Mouse (Mus musculus): Measurements from ENCODE around the gene Pdf. TPM values are rescaled to one million over a fixed set of nuclear protein-coding genes. Genes with fewer than 3 reads are reported as not detected.
A peak's percentile ranks its signal among the peaks of the same experiment; 100 is the strongest.
"Not testable (repeated sequence)": the region's sequence is repeated elsewhere in the genome, so short reads cannot be mapped to it uniquely, and the experiment has no call there.

The Pdf gene
- polyA plus RNA-seq, 1 experiment from 2014 or later: 39.9 TPM

DNA sequence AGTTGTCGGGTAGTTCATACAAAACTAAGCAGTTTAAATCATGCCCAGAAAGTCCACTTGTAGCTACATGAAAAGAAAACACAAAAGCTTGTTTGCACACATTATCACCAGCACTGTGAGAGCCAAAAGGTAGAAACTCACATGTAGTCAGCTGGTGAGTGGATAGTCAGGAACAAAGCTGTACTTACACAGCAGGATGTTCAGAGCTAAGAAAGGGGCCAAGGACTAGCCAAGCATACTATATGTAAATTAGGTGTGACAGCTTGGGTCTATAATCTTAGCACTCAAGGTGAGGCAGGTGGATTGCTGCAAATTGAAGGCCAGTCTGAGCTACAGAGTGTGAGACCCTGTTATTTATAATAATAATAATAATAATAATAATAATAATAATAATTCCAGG, 14.2 kb upstream of the Pdf start:
- Histone ChIP-seq H3K4me2 (no peak overlapping the region), H3K27ac (no peak overlapping the region), H3K9me3 (no peaks in the 10 kb centered on the region), H3K27me3 (no peaks in the 10 kb centered on the region), H3K4me3 (replicated peaks) (no peak overlapping the region), H3K36me3 (replicated peaks) (peaks cover 21% of the 10 kb centered on the region), H3K4me1 (peaks cover 7% of the 10 kb centered on the region), H3K9ac (no peak overlapping the region)
- no peak for ATAC-seq (ENCODE audit: low FRiP score)
- WGBS: 87% methylated on average over 1 of the region's 1 CpGs

DNA sequence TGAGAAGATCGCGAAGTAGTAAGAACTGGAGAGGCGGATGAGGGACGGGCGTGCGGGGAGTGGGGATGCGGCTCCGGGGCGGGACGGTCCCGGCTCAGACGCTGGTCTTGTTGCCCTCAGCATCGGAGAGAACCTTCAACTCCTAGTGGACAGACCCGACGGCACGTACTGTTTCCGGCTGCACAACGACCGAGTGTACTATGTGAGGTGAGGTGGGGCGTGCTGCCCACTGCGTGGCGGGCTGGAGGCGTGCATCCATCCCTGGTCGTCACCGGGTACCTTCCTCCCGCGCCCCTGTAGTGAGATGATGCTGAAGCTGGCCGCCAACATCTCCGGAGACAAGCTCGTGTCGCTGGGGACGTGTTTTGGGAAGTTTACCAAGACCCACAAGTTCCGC, 8.6 kb upstream of the Pdf start:
- H3K36me3 ChIP-seq (replicated peaks): peaks cover 49% of the 10 kb centered on the region
- no peak overlapping the region for H3K27ac ChIP-seq
- H3K9me3 ChIP-seq: no peaks in the 10 kb centered on the region

DNA sequence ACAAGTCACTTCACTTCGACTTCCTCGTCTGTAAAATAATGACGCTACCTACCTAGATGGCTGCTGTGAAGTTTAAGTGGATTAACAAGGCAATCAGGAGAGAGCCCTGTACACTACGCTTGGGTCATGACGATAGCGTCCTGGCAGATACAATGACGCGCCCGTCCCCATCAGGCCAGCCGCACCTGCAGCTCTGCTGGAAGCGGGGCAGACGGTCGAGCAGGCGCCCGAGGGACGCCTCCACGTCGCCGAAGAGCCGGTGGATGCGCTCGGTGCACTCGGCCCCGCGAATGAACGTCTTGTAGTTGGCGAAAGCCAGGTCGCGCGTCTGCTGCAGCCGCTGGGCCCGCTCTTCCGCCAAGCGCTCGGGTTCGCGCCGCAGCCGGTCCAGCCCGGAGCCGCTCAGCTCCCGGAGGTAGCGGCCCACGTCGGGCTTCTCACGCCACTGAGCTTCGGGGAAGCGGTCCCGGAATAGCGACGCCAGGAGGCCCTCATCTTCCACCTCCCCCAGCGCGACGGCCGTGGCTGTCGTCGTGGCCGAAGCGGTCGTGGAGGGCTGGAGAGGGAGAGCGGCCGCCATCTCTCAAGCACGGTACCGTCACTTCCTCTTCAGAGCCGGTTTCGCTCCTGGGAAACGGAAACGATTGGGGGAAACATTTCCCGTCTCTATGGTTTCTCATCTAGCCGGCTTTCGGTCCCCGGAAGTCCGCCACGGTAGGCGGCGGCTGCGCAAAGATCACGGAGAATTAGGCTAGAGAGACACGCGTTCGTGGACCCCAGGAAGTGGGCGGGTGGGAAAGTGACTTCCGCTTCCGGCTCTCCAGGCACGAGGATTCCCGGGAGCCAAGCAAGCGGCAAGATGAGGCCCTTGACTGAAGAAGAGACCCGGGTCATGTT, 7.9 kb upstream of the Pdf start, which contains the start of the genes Cog8 and Nip7:
Gene Cog8, minus strand, starts transcription at position 614 of the 897 bp plus-strand sequence.
Gene Nip7, plus strand, starts transcription at position 802 of the 897 bp plus-strand sequence.
- peak within 1 kb of the TSS; percentile 78 for H3K27ac ChIP-seq
- H3K4me1 ChIP-seq: peaks cover 19% of the 10 kb centered on the region
- H3K27me3 ChIP-seq: no peaks in the 10 kb centered on the region
- peak within 1 kb of the TSS; percentile 89 for H3K9ac ChIP-seq
- H3K36me3 ChIP-seq (replicated peaks): peaks cover 55% of the 10 kb centered on the region
- no peaks in the 10 kb centered on the region for H3K9me3 ChIP-seq
- under 1% methylated on average over 88 of the region's 88 CpGs for WGBS
- peak within 1 kb of the TSS; percentile 88 for H3K4me2 ChIP-seq
- peak; percentile 96 for ATAC-seq (ENCODE audit: low FRiP score)
- H3K4me3 ChIP-seq (replicated peaks): peak within 1 kb of the TSS; percentile 99

More for the DNA sequence above, 8.6 kb upstream of the Pdf start:
- Histone ChIP-seq H3K4me1 (peaks cover 19% of the 10 kb centered on the region), H3K4me3 (replicated peaks) (peak overlapping the region; percentile 99), H3K9ac (peak overlapping the region; percentile 89), H3K4me2 (peak overlapping the region; percentile 88), H3K27me3 (no peaks in the 10 kb centered on the region)
- ATAC-seq (ENCODE audit: low FRiP score): no peak; the same call in 1 of the 2 replicates
- WGBS: under 1% methylated on average over 33 of the region's 33 CpGs

DNA sequence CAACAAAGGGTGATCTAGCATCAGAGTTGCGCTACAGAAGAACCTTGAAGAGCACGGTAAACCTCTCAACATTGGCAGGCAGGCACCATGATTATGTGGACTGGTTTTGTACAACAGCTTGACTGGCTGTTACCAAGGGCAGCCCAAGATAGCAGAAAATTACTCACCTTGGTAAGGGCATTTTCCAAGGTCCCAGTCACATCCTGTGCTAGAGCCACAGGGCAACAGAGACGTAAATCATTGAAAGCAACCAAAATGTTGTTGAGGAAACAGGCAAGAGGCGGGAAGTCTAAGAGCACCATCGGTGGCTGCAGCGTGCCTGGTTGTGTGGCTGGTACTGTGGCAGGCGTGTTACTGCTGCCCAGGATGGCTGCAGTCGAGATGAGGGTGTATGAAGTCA, 3.6 kb upstream of the Pdf start:
- H3K9ac ChIP-seq: no peak overlapping the region
- H3K9me3 ChIP-seq: no peaks in the 10 kb centered on the region
- peaks cover 58% of the 10 kb centered on the region for H3K36me3 ChIP-seq (replicated peaks)
- no peak overlapping the region for H3K4me3 ChIP-seq (replicated peaks)
- H3K4me2 ChIP-seq: no peak overlapping the region
- H3K27ac ChIP-seq: no peak overlapping the region
- H3K27me3 ChIP-seq: no peaks in the 10 kb centered on the region
- 98% methylated on average over 8 of the region's 8 CpGs for WGBS
- no peak for ATAC-seq (ENCODE audit: low FRiP score)
- peaks cover 31% of the 10 kb centered on the region for H3K4me1 ChIP-seq

DNA sequence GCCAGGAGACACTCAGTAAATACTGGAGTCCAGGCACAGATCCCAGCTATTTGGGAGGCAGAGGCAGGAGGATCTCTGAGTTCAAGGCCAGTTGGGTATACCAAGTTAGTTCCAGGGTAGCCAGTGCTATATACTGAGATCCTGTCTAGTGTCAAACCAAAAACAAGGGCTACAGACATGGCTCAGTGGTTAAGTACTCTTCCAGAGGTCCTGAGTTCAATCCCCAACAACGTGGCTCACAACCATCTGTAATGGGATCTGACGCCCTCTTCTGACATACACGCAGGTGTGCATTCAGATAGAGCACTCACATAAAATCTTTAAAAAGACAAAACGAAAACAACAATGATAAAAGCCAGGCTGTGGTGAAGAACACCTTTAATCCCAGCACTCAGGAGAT, 1.1 kb upstream of the Pdf start:
- H3K4me2 ChIP-seq: peak overlapping the region; percentile 92; the same call in 1 of the 2 replicates
- H3K27ac ChIP-seq: no peak overlapping the region
- 0 out of 2 replicates have a peak overlapping the region, but pooled peaks have one; percentile 80 for H3K9ac ChIP-seq
- H3K4me1 ChIP-seq: peaks cover 24% of the 10 kb centered on the region
- no peak for ATAC-seq (ENCODE audit: low FRiP score)
- peaks cover 78% of the 10 kb centered on the region for H3K36me3 ChIP-seq (replicated peaks)
- H3K4me3 ChIP-seq (replicated peaks): peak overlapping the region; percentile 89
- H3K9me3 ChIP-seq: no peaks in the 10 kb centered on the region
- WGBS: 92% methylated on average over 4 of the region's 4 CpGs
- H3K27me3 ChIP-seq: no peaks in the 10 kb centered on the region

DNA sequence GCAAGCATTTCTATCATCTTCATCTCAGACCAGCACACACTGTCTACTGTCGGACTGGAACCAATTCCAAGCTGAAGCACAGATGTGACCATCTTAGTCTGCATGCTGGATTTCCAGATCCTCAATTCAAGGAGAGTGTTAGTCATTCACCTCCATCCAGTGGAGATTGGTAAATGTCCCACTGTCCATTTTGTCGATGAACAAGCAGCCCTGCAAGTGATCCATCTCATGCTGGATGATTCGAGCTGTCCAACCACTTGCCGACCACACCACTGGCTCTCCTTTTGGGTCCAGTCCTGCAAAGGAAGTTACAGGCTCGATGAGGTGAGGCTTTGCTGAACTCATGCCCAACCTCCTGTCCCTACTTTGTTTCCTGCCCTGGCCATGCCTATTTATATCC, 1.4 kb downstream of the Pdf start:
- ATAC-seq (ENCODE audit: low FRiP score): no peak
- H3K4me1 ChIP-seq: peaks cover 24% of the 10 kb centered on the region
- no peak overlapping the region for H3K9ac ChIP-seq
- H3K4me3 ChIP-seq (replicated peaks): no peak overlapping the region
- no peak overlapping the region for H3K27ac ChIP-seq
- 94% methylated on average over 5 of the region's 5 CpGs for WGBS
- peaks cover 81% of the 10 kb centered on the region for H3K36me3 ChIP-seq (replicated peaks)
- no peaks in the 10 kb centered on the region for H3K27me3 ChIP-seq
- no peaks in the 10 kb centered on the region for H3K9me3 ChIP-seq
- H3K4me2 ChIP-seq: no peak overlapping the region

DNA sequence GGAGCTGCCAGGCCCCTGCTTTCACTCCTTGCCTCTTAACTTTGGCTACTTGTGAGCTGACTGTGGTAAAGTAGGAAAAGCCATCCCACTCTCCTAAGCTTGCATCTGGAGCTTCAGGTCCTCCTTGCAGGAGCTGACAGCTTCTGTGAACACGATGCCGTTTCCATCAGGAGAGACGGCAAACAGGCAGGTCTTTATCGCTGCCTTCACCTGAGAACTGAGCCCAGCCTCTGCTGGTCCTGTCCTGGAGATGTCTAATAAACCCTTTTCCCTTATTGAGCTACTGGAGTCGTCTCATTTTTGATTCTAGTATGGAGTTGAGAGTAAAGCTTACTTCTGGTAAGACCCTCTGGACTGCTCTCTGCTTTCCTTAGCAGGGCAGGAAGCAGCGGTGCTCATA, 2.9 kb downstream of the Pdf start:
- no peak overlapping the region for H3K4me3 ChIP-seq (replicated peaks)
- H3K36me3 ChIP-seq (replicated peaks): peaks cover 81% of the 10 kb centered on the region
- H3K4me2 ChIP-seq: no peak overlapping the region
- WGBS: 93% methylated on average over 6 of the region's 6 CpGs
- H3K9ac ChIP-seq: no peak overlapping the region
- no peaks in the 10 kb centered on the region for H3K9me3 ChIP-seq
- ATAC-seq (ENCODE audit: low FRiP score): no peak
- H3K4me1 ChIP-seq: peaks cover 24% of the 10 kb centered on the region
- no peaks in the 10 kb centered on the region for H3K27me3 ChIP-seq
- no peak overlapping the region for H3K27ac ChIP-seq

DNA sequence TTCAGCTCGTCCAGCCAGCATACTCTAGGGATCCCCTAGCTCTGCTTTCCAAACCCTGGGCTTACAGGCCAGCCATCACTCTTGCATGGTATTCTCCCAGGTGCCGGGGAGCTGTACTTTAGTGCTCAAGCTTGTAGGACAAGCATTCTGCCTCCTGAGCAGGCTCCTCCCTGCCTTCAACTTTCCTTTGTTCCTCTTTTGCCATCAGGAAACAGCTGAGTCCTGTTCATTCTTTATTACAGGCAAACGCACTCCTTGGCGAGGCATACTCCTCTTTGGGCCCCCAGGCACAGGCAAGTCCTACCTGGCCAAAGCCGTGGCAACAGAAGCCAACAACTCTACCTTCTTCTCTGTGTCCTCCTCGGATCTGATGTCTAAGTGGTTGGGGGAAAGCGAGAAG, 7.8 kb downstream of the Pdf start:
- 90% methylated on average over 7 of the region's 7 CpGs for WGBS
- Histone ChIP-seq H3K9ac (no peak overlapping the region), H3K27ac (no peak overlapping the region), H3K4me2 (no peak overlapping the region), H3K27me3 (no peaks in the 10 kb centered on the region), H3K4me3 (replicated peaks) (no peak overlapping the region), H3K36me3 (replicated peaks) (peaks cover 82% of the 10 kb centered on the region), H3K4me1 (no peaks in the 10 kb centered on the region), H3K9me3 (no peaks in the 10 kb centered on the region)
- ATAC-seq (ENCODE audit: low FRiP score): no peak

DNA sequence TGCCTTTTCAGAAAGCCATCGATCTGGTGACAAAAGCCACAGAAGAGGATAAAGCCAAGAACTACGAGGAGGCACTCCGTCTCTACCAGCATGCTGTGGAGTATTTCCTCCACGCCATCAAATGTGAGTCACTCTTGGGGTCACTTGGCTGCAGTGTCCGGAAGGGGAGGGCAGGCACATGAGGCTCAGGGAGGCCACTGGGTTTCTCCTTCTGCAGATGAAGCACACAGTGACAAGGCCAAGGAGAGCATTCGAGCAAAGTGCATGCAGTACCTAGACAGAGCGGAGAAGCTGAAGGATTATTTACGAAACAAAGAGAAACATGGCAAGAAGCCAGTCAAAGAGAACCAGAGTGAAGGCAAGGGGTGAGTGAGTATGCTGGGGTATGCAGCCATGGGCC, 11.8 kb downstream of the Pdf start:
- H3K36me3 ChIP-seq (replicated peaks): peaks cover 42% of the 10 kb centered on the region
- H3K4me2 ChIP-seq: no peak overlapping the region
- H3K27ac ChIP-seq: no peak overlapping the region
- H3K27me3 ChIP-seq: no peaks in the 10 kb centered on the region
- ATAC-seq (ENCODE audit: low FRiP score): no peak
- WGBS: 96% methylated on average over 8 of the region's 8 CpGs
- H3K4me1 ChIP-seq: peaks cover 18% of the 10 kb centered on the region
- no peaks in the 10 kb centered on the region for H3K9me3 ChIP-seq
- no peak overlapping the region for H3K4me3 ChIP-seq (replicated peaks)
- H3K9ac ChIP-seq: no peak overlapping the region

DNA sequence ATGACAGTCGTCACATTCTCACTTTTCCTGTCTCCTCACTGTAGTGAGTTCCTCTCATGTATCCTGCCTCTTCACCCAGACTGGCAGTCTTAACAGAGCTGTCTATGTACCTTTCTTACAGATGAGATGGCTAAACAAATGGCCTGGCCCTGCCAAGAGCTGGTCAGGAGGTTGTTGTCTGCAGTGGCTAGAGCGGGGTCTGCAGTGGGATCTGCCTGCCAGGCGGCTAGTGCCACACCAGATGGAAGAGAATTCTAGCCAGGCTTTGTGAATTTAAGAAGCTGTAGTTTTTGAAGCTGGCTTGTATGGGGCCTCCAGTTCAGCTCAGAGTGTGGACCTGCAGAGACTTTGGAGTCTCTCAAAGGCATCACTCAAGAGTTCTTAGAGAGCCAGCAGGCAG, 12.8 kb downstream of the Pdf start:
- no peaks in the 10 kb centered on the region for H3K9me3 ChIP-seq
- peaks cover 32% of the 10 kb centered on the region for H3K36me3 ChIP-seq (replicated peaks)
- WGBS: 91% methylated on average over 3 of the region's 3 CpGs
- peaks cover 18% of the 10 kb centered on the region for H3K4me1 ChIP-seq
- H3K27ac ChIP-seq: no peak overlapping the region
- no peak overlapping the region for H3K4me3 ChIP-seq (replicated peaks)
- ATAC-seq (ENCODE audit: low FRiP score): no peak
- no peaks in the 10 kb centered on the region for H3K27me3 ChIP-seq
- no peak overlapping the region for H3K4me2 ChIP-seq
- H3K9ac ChIP-seq: no peak overlapping the region

DNA sequence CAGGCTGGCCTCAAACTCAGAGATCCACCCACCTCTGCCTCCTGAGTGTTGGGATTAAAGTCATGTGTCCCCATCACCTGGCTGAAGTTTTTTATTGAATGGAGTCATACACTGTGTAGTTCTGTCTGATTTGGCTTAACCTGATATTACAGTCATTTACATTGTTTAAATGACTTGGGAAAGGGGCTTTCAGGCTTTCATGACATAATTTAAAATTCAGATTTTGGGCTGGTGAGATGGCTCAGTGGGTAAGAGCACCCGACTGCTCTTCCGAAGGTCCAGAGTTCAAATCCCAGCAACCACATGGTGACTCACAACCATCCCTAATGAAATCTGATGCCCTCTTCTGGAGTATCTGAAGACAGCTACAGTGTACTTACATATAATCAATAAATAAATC, 14.8 kb downstream of the Pdf start:
- H3K27ac ChIP-seq; H3K4me3 ChIP-seq (replicated peaks); H3K27me3 ChIP-seq; H3K9me3 ChIP-seq; H3K9ac ChIP-seq; H3K4me2 ChIP-seq; ATAC-seq (ENCODE audit: low FRiP score): not testable (repeated sequence)
- H3K4me1 ChIP-seq: peaks cover 18% of the 10 kb centered on the region
- 91% methylated on average over 2 of the region's 2 CpGs for WGBS
- H3K36me3 ChIP-seq (replicated peaks): peaks cover 13% of the 10 kb centered on the region

DNA sequence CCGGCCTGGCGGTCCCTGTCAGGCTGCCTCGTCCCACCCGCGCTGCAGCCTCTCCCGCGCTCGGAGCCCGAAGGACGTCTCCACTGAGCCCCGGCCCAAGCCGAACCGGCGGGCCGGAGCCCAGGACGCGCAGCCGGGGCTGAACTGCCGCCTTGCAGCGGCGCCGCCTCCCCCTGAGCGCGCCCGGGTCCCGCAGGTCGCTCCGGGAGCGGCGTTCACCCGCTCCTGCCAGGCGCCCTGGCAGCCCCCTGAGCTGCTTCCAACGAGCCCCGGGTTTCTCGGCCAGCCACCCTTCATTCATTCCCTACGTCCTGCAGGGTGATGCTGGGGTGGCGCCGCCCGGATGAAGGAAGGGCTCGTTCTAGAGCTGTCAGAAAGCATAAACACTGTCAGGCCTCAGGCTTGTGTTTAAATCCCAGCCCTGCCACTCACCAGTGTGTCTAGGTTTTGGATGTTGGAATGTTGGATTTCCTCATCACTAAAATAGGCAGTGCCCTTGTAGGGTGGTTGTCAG, 16.8 kb downstream of the Pdf start:
- under 1% methylated on average over 35 of the region's 40 CpGs for WGBS
- H3K4me1 ChIP-seq: peaks cover 18% of the 10 kb centered on the region
- no peaks in the 10 kb centered on the region for H3K9me3 ChIP-seq
- peak overlapping the region; percentile 95 for H3K9ac ChIP-seq
- ATAC-seq (ENCODE audit: low FRiP score): no peak; the same call in 1 of the 2 replicates
- H3K4me2 ChIP-seq: peak overlapping the region; percentile 85
- peak overlapping the region; percentile 81 for H3K27ac ChIP-seq
- peaks cover 5% of the 10 kb centered on the region for H3K36me3 ChIP-seq (replicated peaks)
- H3K4me3 ChIP-seq (replicated peaks): peak overlapping the region; percentile 97
- no peaks in the 10 kb centered on the region for H3K27me3 ChIP-seq

Measured in forebrain, embryonic 12.5 days (tissue).